ENCODE assay signal across 25 mouse cellular contexts in genomic region chr7:70588061-70588460, GRCm38 (mm10).
DNase-seq lines count a peak whose midpoint lies in the region; ATAC-seq and TF ChIP-seq lines count a peak whose summit lies in the region.
"Had no signal": no experiment of that assay in that cellular context is flagged by ENCODE, and none has a peak within 500 bp of the region (broad histone marks: within the 10 kb centered on the region; RNA-seq: fewer than 3 reads in every experiment).

No protein-coding gene starts in this region.

- H3K4me3 ChIP-seq in intestine, postnatal 0 days (ENCODE audit: low read depth, low read length): no peak overlapping the region
- no peak overlapping the region for H3K4me3 ChIP-seq in intestine, embryonic 15.5 days (replicated peaks)
- H3K4me3 ChIP-seq in ES-E14 (ENCODE audit: insufficient read depth in 1 of 2, low read depth in 1 of 2, low read length in 2 of 2, poor library complexity in 1 of 2, severe bottlenecking in 1 of 2): no peak overlapping the region
- H3K4me3 ChIP-seq: embryonic facial prominence, embryonic 15.5 days; erythroblast, embryonic 14.5 days; forebrain, embryonic 10.5 days; heart, adult 2 months; heart, embryonic 15.5 days; hindbrain, embryonic 13.5 days had no signal

- WGBS in intestine, postnatal 0 days: 92% methylated on average over 1 of the region's 1 CpGs
- WGBS in intestine, embryonic 15.5 days: 89% methylated on average over 1 of the region's 1 CpGs

- no peaks in the 10 kb centered on the region for H3K4me1 ChIP-seq in intestine, postnatal 0 days (replicated peaks; ENCODE audit: control insufficient read depth, insufficient read depth, low read length)
- 0 out of 2 replicates have a peak, but pooled peaks cover 5% of the 10 kb centered on the region for H3K4me1 ChIP-seq in intestine, embryonic 15.5 days (replicated peaks)
- H3K4me1 ChIP-seq in ES-E14 (ENCODE audit: control insufficient read depth in 2 of 2, insufficient read depth in 2 of 2, low read length in 2 of 2, poor library complexity in 1 of 2): 0 out of 4 replicates have a peak, but pooled peaks cover 0 to 2% of the 10 kb centered on the region in 2 experiments
- H3K4me1 ChIP-seq: embryonic facial prominence, embryonic 15.5 days had no signal

- H3K27ac ChIP-seq in intestine, postnatal 0 days (ENCODE audit: low read depth, low read length): no peak overlapping the region
- H3K27ac ChIP-seq in intestine, embryonic 15.5 days: no peak overlapping the region
- H3K27ac ChIP-seq in ES-E14 (ENCODE audit: insufficient read depth, low read depth, low read length, poor library complexity, severe bottlenecking): no peak overlapping the region
- H3K27ac ChIP-seq: embryonic facial prominence, embryonic 15.5 days; forebrain, embryonic 10.5 days; heart, adult 2 months; heart, embryonic 15.5 days; hindbrain, embryonic 13.5 days; hindbrain, postnatal 0 days had no signal

- DNase-seq in 3T3-L1 (ENCODE audit: low read depth, low spot score) (peak; percentile 81), ES-E14 (ENCODE audit: low read depth, low spot score) (no peak), ZHBTc4 (ENCODE audit: low read depth, low spot score) (peak; percentile 81)
- no peak for DNase-seq in adrenal gland, adult (ENCODE audit: inconsistent age in 2 of 2, low spot score in 1 of 2)
- no peak for DNase-seq in right cerebral cortex, postnatal 10 days (ENCODE audit: low spot score in 2 of 2)
- no peak for DNase-seq in thymus, adult 18-20 months
- DNase-seq: adrenal gland, adult 8-10 months; adrenal gland, postnatal 36 days; cerebellum, adult 8-10 months; cerebellum, postnatal 14 days; embryo, embryonic 11 days; gastrocnemius, postnatal 14 days; heart, adult 2 months; heart, postnatal 14 days had no signal

- in situ Hi-C loops in ES-E14 (cut with MboI; ENCODE audit: low sequenced_read_pairs in 2 of 2, unreplicated experiment in 2 of 2): no loop called here

- H3K36me3 ChIP-seq in intestine, postnatal 0 days (ENCODE audit: control insufficient read depth, insufficient read depth): no peaks in the 10 kb centered on the region
- H3K36me3 ChIP-seq in intestine, embryonic 15.5 days: no peaks in the 10 kb centered on the region
- H3K36me3 ChIP-seq in ES-E14 (ENCODE audit: control insufficient read depth, insufficient read depth, low read length, poor library complexity, severe bottlenecking): no peaks in the 10 kb centered on the region
- H3K36me3 ChIP-seq: embryonic facial prominence, embryonic 15.5 days; forebrain, embryonic 10.5 days; heart, embryonic 15.5 days; hindbrain, embryonic 13.5 days had no signal

- no peaks in the 10 kb centered on the region; the same call in 1 of the 2 replicates for H3K27me3 ChIP-seq in intestine, postnatal 0 days (replicated peaks; ENCODE audit: control insufficient read depth, insufficient read depth, low read length)
- no peaks in the 10 kb centered on the region for H3K27me3 ChIP-seq in intestine, embryonic 15.5 days (replicated peaks)
- H3K27me3 ChIP-seq: heart, embryonic 15.5 days had no signal

- no peak overlapping the region for H3K9ac ChIP-seq in intestine, postnatal 0 days (ENCODE audit: low read depth, low read length)
- H3K9ac ChIP-seq in intestine, embryonic 15.5 days: no peak overlapping the region
- no peak overlapping the region for H3K9ac ChIP-seq in ES-E14 (ENCODE audit: insufficient read depth, low read depth, low read length, poor library complexity, severe bottlenecking)
- H3K9ac ChIP-seq: embryonic facial prominence, embryonic 15.5 days; heart, embryonic 15.5 days; hindbrain, embryonic 13.5 days had no signal

- H3K4me2 ChIP-seq in intestine, postnatal 0 days (replicated peaks; ENCODE audit: low read depth): no peak overlapping the region
- H3K4me2 ChIP-seq in intestine, embryonic 15.5 days (replicated peaks): no peak overlapping the region
- H3K4me2 ChIP-seq: embryonic facial prominence, embryonic 15.5 days; heart, embryonic 11.5 days; heart, embryonic 15.5 days; hindbrain, embryonic 13.5 days had no signal

- H3K9me3 ChIP-seq in intestine, postnatal 0 days (ENCODE audit: control insufficient read depth): no peaks in the 10 kb centered on the region
- no peaks in the 10 kb centered on the region for H3K9me3 ChIP-seq in intestine, embryonic 15.5 days
- no peaks in the 10 kb centered on the region for H3K9me3 ChIP-seq in ES-E14 (ENCODE audit: control insufficient read depth, insufficient read depth, low read depth, low read length)
- H3K9me3 ChIP-seq: embryonic facial prominence, embryonic 15.5 days; heart, embryonic 15.5 days; hindbrain, embryonic 13.5 days had no signal

- no peak for ATAC-seq in intestine, postnatal 0 days
- no peak for ATAC-seq in intestine, embryonic 15.5 days
- ATAC-seq: activated CD4-positive, CD25-positive, alpha-beta regulatory T cell, adult 4 months; forebrain, embryonic 14.5 days; hindbrain, postnatal 0 days had no signal

- TF ChIP-seq CTCF in intestine, postnatal 0 days (IDR thresholded peaks at IDR 0.05; ENCODE audit: low read depth): peak; percentile 22; the same call in 1 of the 2 replicates

TF ChIP-seq in ES-E14, 5 proteins besides CTCF, POLR2A, EP300 and RAD21:
- TF ChIP-seq HCFC1 (IDR thresholded peaks at IDR 0.05; ENCODE audit: borderline replicate concordance, insufficient read depth, low read length) (no peak), CHD2 (IDR thresholded peaks at IDR 0.05; ENCODE audit: low read depth, low read length) (no peak), MAFK (IDR thresholded peaks at IDR 0.05; ENCODE audit: insufficient read depth, low read depth, low read length) (peak; percentile 80)

Comparison
In these comparisons a context has a peak if more than half of its experiments do, and no peak if none do; other contexts are left out.
1. DNase-seq: peak in 3T3-L1 (single experiment) and ZHBTc4 (single experiment); none in ES-E14 (single experiment), adrenal gland, adult (0 of 2), right cerebral cortex, postnatal 10 days (0 of 2) and thymus, adult 18-20 months (0 of 2).